In the genomic region with DNA sequence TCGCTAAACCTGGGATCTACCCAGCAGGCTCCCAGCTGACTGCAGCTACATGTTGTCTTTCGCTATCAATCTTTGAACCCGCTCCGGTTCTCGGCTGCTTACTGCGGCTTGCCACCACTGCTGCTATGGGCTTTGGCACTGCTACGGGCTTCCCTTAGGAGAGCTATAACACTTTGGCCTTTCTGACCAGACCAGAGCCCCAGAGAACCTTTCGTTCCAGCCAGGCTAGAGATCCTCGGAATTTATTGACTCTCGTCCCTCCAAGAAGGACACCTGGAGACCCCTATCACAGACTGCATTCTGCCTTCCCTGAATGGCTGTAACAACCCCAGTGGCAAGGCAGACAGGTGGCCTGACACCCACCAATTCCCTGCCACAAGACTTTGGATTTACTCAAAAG, we compare ENCODE assay signal across 19 mouse cellular contexts. TPM values are rescaled to one million over a fixed set of nuclear protein-coding genes. Genes with fewer than 3 reads are reported as not detected.
"Had no signal": no experiment of that assay in that cellular context is flagged by ENCODE, and none has a peak within 500 bp of the region (broad histone marks: within the 10 kb centered on the region; RNA-seq: fewer than 3 reads in every experiment).

No protein-coding gene starts in this region.

- DNase-seq: retina, postnatal 1 day; right cerebral cortex, adult 18-20 months; right cerebral cortex, postnatal 14 days; right cerebral cortex, postnatal 25 days; right cerebral cortex, postnatal 4 days; spleen, adult 18-20 months; thymus, adult 18-20 months; thymus, adult 2 months; thymus, postnatal 14 days; thymus, postnatal 25 days; thymus, postnatal 36 days; thymus, postnatal 4 days had no signal

- H3K36me3 ChIP-seq: neural tube, embryonic 13.5 days; neural tube, embryonic 15.5 days; stomach, embryonic 15.5 days had no signal

- H3K9me3 ChIP-seq: neural tube, embryonic 15.5 days; stomach, embryonic 15.5 days had no signal

- H3K27ac ChIP-seq: neural tube, embryonic 13.5 days; neural tube, embryonic 15.5 days; stomach, embryonic 15.5 days; stomach, postnatal 0 days had no signal

- H3K27me3 ChIP-seq: neural tube, embryonic 13.5 days; neural tube, embryonic 15.5 days; stomach, embryonic 15.5 days had no signal

- H3K4me1 ChIP-seq: stomach, embryonic 15.5 days had no signal

- H3K4me3 ChIP-seq: neural tube, embryonic 13.5 days; neural tube, embryonic 15.5 days; stomach, embryonic 15.5 days had no signal

RNA-seq across cellular contexts. Expression of a gene that starts 26.6 kb away (rescaled TPM):
- polyA plus RNA-seq: neural tube, embryonic 13.5 days; neural tube, embryonic 14.5 days; stomach, embryonic 14.5 days; stomach, embryonic 15.5 days; thymus, postnatal 0 days had no signal
